Mouse (Mus musculus) neural tube, embryonic 12.5 days (tissue): ENCODE results near the gene Ier5l. TPM values are rescaled to one million over a fixed set of nuclear protein-coding genes. Genes with fewer than 3 reads are reported as not detected.

Experiments used
- ATAC-seq: fragments of 200-750 bp; cut with Nextera tagmentation; 2 replicates; pipeline ENCODE4 v1.8.0; 2017; ENCODE audit warnings: low read depth, mild to moderate bottlenecking, moderate TSS enrichment, moderate library complexity; ENCODE audit not compliant: low FRiP score
- H3K27ac ChIP-seq: fragments of 300-500 bp; sonication (generic); 2 replicates; pipeline ENCODE4 v1.5.1; 2016
- H3K27me3 ChIP-seq: fragments of 300-500 bp; sonication (generic); replicated peaks from 2 replicates; pipeline ENCODE4 v1.6.1; 2016; ENCODE audit warnings: mild to moderate bottlenecking
- H3K36me3 ChIP-seq: fragments of 300-500 bp; sonication (generic); 2 replicates; pipeline ENCODE4 v1.6.1; 2016; ENCODE audit warnings: mild to moderate bottlenecking
- H3K4me1 ChIP-seq: fragments of 300-500 bp; sonication (generic); 2 replicates; pipeline ENCODE4 v1.6.1; 2016
- H3K4me2 ChIP-seq: fragments of 300-500 bp; sonication (generic); replicated peaks from 2 replicates; pipeline ENCODE4 v1.6.1; 2016; ENCODE audit warnings: mild to moderate bottlenecking
- H3K4me3 ChIP-seq: fragments of 300-500 bp; sonication (generic); 2 replicates; pipeline ENCODE4 v1.5.1; 2016
- H3K9ac ChIP-seq: fragments of 300-500 bp; sonication (generic); 2 replicates; pipeline ENCODE4 v1.6.1; 2016; ENCODE audit warnings: mild to moderate bottlenecking
- H3K9me3 ChIP-seq: fragments of 300-500 bp; sonication (generic); 2 replicates; pipeline ENCODE4 v1.6.1; 2016; ENCODE audit warnings: mild to moderate bottlenecking
- WGBS: fragments of 180-500 bp; shearing (Covaris S2); methylation state at CpG from one replicate; pipeline ENCODE4 v1.1.7; 2016; 5-methylcytosine and 5-hydroxymethylcytosine counted together
- polyA plus RNA-seq: library from polyadenylated mRNA; unstranded; fragments of >200 nt; fragmentation: Nextera tagmentation; extraction: Ambion mirVana; gene quantifications from 2 replicates; pipeline ENCODE4 v1.2.1, GENCODE M21; 2016

Gene Ier5l
- polyA plus RNA-seq, 1 experiment from 2014 or later, result 5.7 TPM

- no peak overlapping the region for H3K9ac ChIP-seq
- no peak overlapping the region for H3K4me3 ChIP-seq
- no peaks in the 10 kb centered on the region for H3K36me3 ChIP-seq
- no peak overlapping the region for H3K4me2 ChIP-seq
- no peaks in the 10 kb centered on the region for H3K9me3 ChIP-seq
- no peak overlapping the region for H3K27ac ChIP-seq
- no peak for ATAC-seq
- H3K4me1 ChIP-seq, result peaks cover 43% of the 10 kb centered on the region
- H3K27me3 ChIP-seq, result 0 out of 2 replicates have a peak, but pooled peaks cover 8% of the 10 kb centered on the region
- WGBS, result 64% methylated on average over 4 of the region's 4 CpGs
Observed at GRCm38 (mm10) chr2:30466787-30467186, 7.2 kb downstream of the Ier5l start.

GRCm38 (mm10) chr2:30464411-30464810 is 9.6 kb downstream of the Ier5l start:
- H3K9me3 ChIP-seq, result no peaks in the 10 kb centered on the region
- H3K36me3 ChIP-seq, result no peaks in the 10 kb centered on the region
- H3K4me3 ChIP-seq, result no peak overlapping the region
- ATAC-seq, result no peak
- 0 out of 2 replicates have a peak, but pooled peaks cover 8% of the 10 kb centered on the region for H3K27me3 ChIP-seq
- 71% methylated on average over 5 of the region's 5 CpGs for WGBS
- H3K9ac ChIP-seq, result peak overlapping the region; percentile 40; the same call in 1 of the 2 replicates
- peaks cover 23% of the 10 kb centered on the region for H3K4me1 ChIP-seq
- H3K27ac ChIP-seq, result no peak overlapping the region
- peak overlapping the region; percentile 56 for H3K4me2 ChIP-seq

- H3K9ac ChIP-seq, result peak overlapping the region; percentile 40; the same call in 1 of the 2 replicates
- ATAC-seq, result peak; percentile 71
- WGBS, result 5% methylated on average over 9 of the region's 9 CpGs
- no peaks in the 10 kb centered on the region for H3K9me3 ChIP-seq
- H3K4me1 ChIP-seq, result peaks cover 18% of the 10 kb centered on the region
- 0 out of 2 replicates have a peak, but pooled peaks cover 5% of the 10 kb centered on the region for H3K27me3 ChIP-seq
- no peak overlapping the region for H3K27ac ChIP-seq
- H3K4me2 ChIP-seq, result peak overlapping the region; percentile 56
- H3K4me3 ChIP-seq, result peak overlapping the region; percentile 15
- H3K36me3 ChIP-seq, result 0 out of 2 replicates have a peak, but pooled peaks cover 2% of the 10 kb centered on the region
Observed at GRCm38 (mm10) chr2:30463904-30464330, 10.1 kb downstream of the Ier5l start.

- ATAC-seq, result no peak
- H3K27ac ChIP-seq, result no peak overlapping the region
Observed at GRCm38 (mm10) chr2:30463341-30463761, 10.7 kb downstream of the Ier5l start.

GRCm38 (mm10) chr2:30459241-30459640 is 14.8 kb downstream of the Ier5l start:
- H3K4me1 ChIP-seq, result peaks cover 21% of the 10 kb centered on the region
- no peak overlapping the region for H3K4me2 ChIP-seq
- no peak overlapping the region for H3K9ac ChIP-seq
- no peak overlapping the region for H3K4me3 ChIP-seq
- H3K9me3 ChIP-seq, result no peaks in the 10 kb centered on the region
- 0 out of 2 replicates have a peak, but pooled peaks cover 3% of the 10 kb centered on the region for H3K36me3 ChIP-seq
- WGBS, result 90% methylated on average over 6 of the region's 6 CpGs
- H3K27me3 ChIP-seq, result no peaks in the 10 kb centered on the region
- no peak for ATAC-seq
- no peak overlapping the region for H3K27ac ChIP-seq

More at GRCm38 (mm10) chr2:30463341-30463761, 10.7 kb downstream of the Ier5l start:
- no peaks in the 10 kb centered on the region for H3K9me3 ChIP-seq
- H3K4me1 ChIP-seq, result peaks cover 16% of the 10 kb centered on the region
- H3K27me3 ChIP-seq, result no peaks in the 10 kb centered on the region
- peak overlapping the region; percentile 56 for H3K4me2 ChIP-seq
- H3K36me3 ChIP-seq, result 0 out of 2 replicates have a peak, but pooled peaks cover 3% of the 10 kb centered on the region
- peak overlapping the region; percentile 40; the same call in 1 of the 2 replicates for H3K9ac ChIP-seq
- H3K4me3 ChIP-seq, result peak overlapping the region; percentile 15; the same call in 1 of the 2 replicates
- 22% methylated on average over 5 of the region's 5 CpGs for WGBS

GRCm38 (mm10) chr2:30458349-30458748 is 15.7 kb downstream of the Ier5l start:
- Histone ChIP-seq H3K4me2 (no peak overlapping the region), H3K27ac (no peak overlapping the region), H3K36me3 (0 out of 2 replicates have a peak, but pooled peaks cover 3% of the 10 kb centered on the region), H3K4me3 (no peak overlapping the region), H3K4me1 (peaks cover 12% of the 10 kb centered on the region), H3K27me3 (no peaks in the 10 kb centered on the region), H3K9ac (no peak overlapping the region), H3K9me3 (no peaks in the 10 kb centered on the region)
- no peak for ATAC-seq
- WGBS, result 89% methylated on average over 6 of the region's 6 CpGs

- Histone ChIP-seq H3K9ac (0 out of 2 replicates have a peak overlapping the region, but pooled peaks have one; percentile 17), H3K4me2 (no peak overlapping the region), H3K27me3 (no peaks in the 10 kb centered on the region), H3K27ac (no peak overlapping the region), H3K4me3 (no peak overlapping the region), H3K4me1 (0 out of 2 replicates have a peak, but pooled peaks cover 8% of the 10 kb centered on the region), H3K36me3 (0 out of 2 replicates have a peak, but pooled peaks cover 3% of the 10 kb centered on the region), H3K9me3 (no peaks in the 10 kb centered on the region)
- ATAC-seq, result no peak
- WGBS, result 74% methylated on average over 13 of the region's 13 CpGs
Observed at GRCm38 (mm10) chr2:30456104-30456980, 17.7 kb downstream of the Ier5l start.

GRCm38 (mm10) chr2:30454587-30454986 is 19.4 kb downstream of the Ier5l start:
- WGBS, result 89% methylated on average over 5 of the region's 5 CpGs
- Histone ChIP-seq H3K36me3 (peaks cover 14% of the 10 kb centered on the region), H3K4me2 (no peak overlapping the region), H3K4me1 (0 out of 2 replicates have a peak, but pooled peaks cover 8% of the 10 kb centered on the region), H3K27ac (no peak overlapping the region), H3K27me3 (no peaks in the 10 kb centered on the region), H3K9me3 (peaks cover 7% of the 10 kb centered on the region; the same call in 1 of the 2 replicates), H3K9ac (no peak overlapping the region), H3K4me3 (no peak overlapping the region)
- no peak for ATAC-seq

- Histone ChIP-seq H3K27me3 (no peaks in the 10 kb centered on the region), H3K9ac (no peak overlapping the region), H3K36me3 (peaks cover 18% of the 10 kb centered on the region), H3K4me3 (no peak overlapping the region), H3K9me3 (peaks cover 7% of the 10 kb centered on the region; the same call in 1 of the 2 replicates), H3K4me2 (no peak overlapping the region), H3K27ac (no peak overlapping the region; the same call in 1 of the 2 replicates), H3K4me1 (0 out of 2 replicates have a peak, but pooled peaks cover 8% of the 10 kb centered on the region)
- 89% methylated on average over 3 of the region's 3 CpGs for WGBS
- no peak for ATAC-seq
Observed at GRCm38 (mm10) chr2:30453570-30453969, 20.4 kb downstream of the Ier5l start.

GRCm38 (mm10) chr2:30451525-30451924 is 22.5 kb downstream of the Ier5l start:
- no peak overlapping the region for H3K4me2 ChIP-seq
- H3K36me3 ChIP-seq, result peaks cover 35% of the 10 kb centered on the region
- H3K4me1 ChIP-seq, result 0 out of 2 replicates have a peak, but pooled peaks cover 7% of the 10 kb centered on the region
- no peak overlapping the region for H3K9ac ChIP-seq
- no peak overlapping the region for H3K27ac ChIP-seq
- 90% methylated on average over 3 of the region's 3 CpGs for WGBS
- no peaks in the 10 kb centered on the region for H3K27me3 ChIP-seq
- H3K4me3 ChIP-seq, result no peak overlapping the region
- H3K9me3 ChIP-seq, result peaks cover 7% of the 10 kb centered on the region; the same call in 1 of the 2 replicates
- no peak for ATAC-seq

- Histone ChIP-seq H3K9me3 (peaks cover 7% of the 10 kb centered on the region; the same call in 1 of the 2 replicates), H3K9ac (no peak overlapping the region), H3K4me2 (no peak overlapping the region), H3K27me3 (no peaks in the 10 kb centered on the region), H3K4me1 (peaks cover 2% of the 10 kb centered on the region), H3K27ac (no peak overlapping the region), H3K36me3 (peaks cover 38% of the 10 kb centered on the region), H3K4me3 (no peak overlapping the region)
- 68% methylated on average over 1 of the region's 1 CpGs for WGBS
- ATAC-seq, result no peak
Observed at GRCm38 (mm10) chr2:30450530-30450929, 23.5 kb downstream of the Ier5l start.

- Histone ChIP-seq H3K4me2 (no peak overlapping the region), H3K27ac (no peak overlapping the region), H3K4me3 (no peak overlapping the region), H3K27me3 (no peaks in the 10 kb centered on the region), H3K36me3 (peaks cover 57% of the 10 kb centered on the region), H3K9ac (no peak overlapping the region), H3K4me1 (peaks cover 22% of the 10 kb centered on the region), H3K9me3 (peaks cover 7% of the 10 kb centered on the region; the same call in 1 of the 2 replicates)
- 89% methylated on average over 7 of the region's 7 CpGs for WGBS
- no peak for ATAC-seq
Observed at GRCm38 (mm10) chr2:30448371-30448770, 25.6 kb downstream of the Ier5l start.
